Mouse (Mus musculus): ENCODE data around the gene Pgm2. TPM values are rescaled to one million over a fixed set of nuclear protein-coding genes. Genes with fewer than 3 reads are reported as not detected.

Pgm2 gene
- polyA plus RNA-seq (2017; shearing (Covaris generic)), result 35.8 TPM

GRCm38 (mm10) chr5:64092748-64093292, at the start of gene Pgm2:
Pgm2 (plus strand) TSS chr5:64092950.

GRCm38 (mm10) chr5:64155861-64156550, 63.3 kb downstream of the Pgm2 start, which contains the start of gene Tbc1d1:
Tbc1d1 (plus strand) TSS chr5:64156305.

Other genes starting within 250 kb of the Pgm2 start
- 8.6 TPM for gene Rell1, start 124.1 kb upstream of the Pgm2 start, polyA plus RNA-seq (2017; shearing (Covaris generic))
- 71.9 TPM for gene Tbc1d1, start 63.4 kb downstream of the Pgm2 start, polyA plus RNA-seq (2017; shearing (Covaris generic))

All from CD4-positive, CD25-positive, alpha-beta regulatory T cell, adult 9 weeks (primary cell).